Mouse (Mus musculus): ENCODE results near the gene 2900026A02Rik. TPM values are rescaled to one million over a fixed set of nuclear protein-coding genes. Genes with fewer than 3 reads are reported as not detected.
"Not testable (repeated sequence)": the region's sequence is repeated elsewhere in the genome, so short reads cannot be mapped to it uniquely, and the experiment has no call there.

The 2900026A02Rik gene
- polyA plus RNA-seq, 1 experiment from 2014 or later: 10.0 TPM

DNA sequence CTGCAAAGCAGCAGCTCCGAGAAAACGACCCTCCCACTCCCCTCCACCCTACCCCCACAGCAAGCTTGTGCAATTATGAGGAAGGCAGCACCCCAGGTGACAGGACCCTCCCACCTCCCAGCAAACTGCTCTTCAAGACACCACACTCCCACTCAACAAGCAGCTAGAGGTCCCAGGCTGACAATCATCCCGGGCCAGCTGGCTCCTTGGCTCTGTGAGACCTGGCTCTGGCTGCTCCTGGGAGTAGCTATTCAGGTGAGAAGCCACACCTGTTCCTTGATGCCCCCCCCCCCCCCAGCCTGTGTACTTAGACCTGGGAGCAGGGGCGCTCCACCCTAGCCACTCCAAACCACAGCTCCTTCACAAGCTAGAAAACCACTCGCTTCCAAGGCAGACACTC is 107.9 kb downstream of the 2900026A02Rik start:
- no peaks in the 10 kb centered on the region for H3K36me3 ChIP-seq
- no peaks in the 10 kb centered on the region for H3K9me3 ChIP-seq
- H3K27me3 ChIP-seq (replicated peaks): no peaks in the 10 kb centered on the region
- no peak overlapping the region for H3K4me3 ChIP-seq (replicated peaks)
- WGBS: 30% methylated on average over 5 of the region's 5 CpGs
- peak overlapping the region; percentile 22; the same call in 1 of the 2 replicates for H3K4me2 ChIP-seq (replicated peaks)
- ATAC-seq: peak; percentile 78
- no peak overlapping the region for H3K9ac ChIP-seq
- H3K4me1 ChIP-seq (replicated peaks): peaks cover 45% of the 10 kb centered on the region
- peak overlapping the region; percentile 64 for H3K27ac ChIP-seq

DNA sequence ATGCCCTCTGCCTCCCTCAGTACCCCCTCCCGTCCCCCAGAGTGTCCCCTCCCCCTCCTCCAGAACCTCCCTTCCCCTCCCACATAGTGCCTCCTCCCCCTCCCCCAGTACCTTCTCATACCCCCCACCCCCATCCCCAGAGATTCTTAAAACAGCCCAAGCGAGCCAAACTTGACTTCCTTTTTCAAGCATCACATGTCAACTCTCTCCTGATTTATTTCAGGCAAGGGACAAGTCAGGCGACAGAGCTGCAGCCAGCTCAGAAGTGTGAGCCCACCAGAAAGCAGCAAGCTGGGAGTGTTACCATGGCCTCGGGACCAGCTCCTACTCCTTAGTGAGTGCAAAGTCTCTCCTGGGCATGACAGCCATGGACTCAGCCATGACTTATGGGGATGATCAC is 109.7 kb downstream of the 2900026A02Rik start:
- H3K9ac ChIP-seq: no peak overlapping the region
- H3K4me1 ChIP-seq (replicated peaks): peaks cover 47% of the 10 kb centered on the region
- H3K9me3 ChIP-seq: no peaks in the 10 kb centered on the region
- no peak overlapping the region for H3K4me2 ChIP-seq (replicated peaks)
- ATAC-seq: no peak
- H3K27me3 ChIP-seq (replicated peaks): no peaks in the 10 kb centered on the region
- H3K36me3 ChIP-seq: no peaks in the 10 kb centered on the region
- no peak overlapping the region for H3K27ac ChIP-seq
- no peak overlapping the region for H3K4me3 ChIP-seq (replicated peaks)
- WGBS: 19% methylated on average over 4 of the region's 4 CpGs

DNA sequence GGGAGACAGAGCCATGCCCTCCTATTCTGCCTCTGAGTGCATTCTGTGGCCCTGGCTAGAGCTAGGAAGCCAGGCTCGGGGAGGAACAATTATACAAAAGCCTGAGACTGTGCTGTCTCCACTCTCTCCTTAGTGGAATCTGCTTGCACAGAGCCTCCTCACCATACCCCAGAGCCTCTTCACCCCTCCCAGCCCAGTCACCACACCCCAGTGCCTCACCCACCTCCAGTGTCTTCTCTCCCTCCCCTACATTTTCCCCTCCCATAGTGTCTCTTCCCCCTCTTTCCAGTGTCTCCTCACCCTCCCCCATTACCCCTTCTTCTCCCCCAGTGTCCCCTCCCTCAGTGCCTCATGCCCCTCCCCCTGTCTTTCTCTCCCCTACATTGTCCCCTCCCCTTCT is 110.1 kb downstream of the 2900026A02Rik start:
- Histone ChIP-seq H3K4me3 (replicated peaks) (no peak overlapping the region), H3K36me3 (no peaks in the 10 kb centered on the region), H3K9ac (no peak overlapping the region), H3K27ac (peak overlapping the region; percentile 40; the same call in 1 of the 2 replicates), H3K9me3 (no peaks in the 10 kb centered on the region), H3K27me3 (replicated peaks) (no peaks in the 10 kb centered on the region), H3K4me1 (replicated peaks) (peaks cover 47% of the 10 kb centered on the region), H3K4me2 (replicated peaks) (no peak overlapping the region)
- 5% methylated on average over 1 of the region's 1 CpGs for WGBS
- ATAC-seq: no peak

- not testable (repeated sequence) for ATAC-seq; H3K27me3 ChIP-seq (replicated peaks); H3K27ac ChIP-seq; H3K9me3 ChIP-seq; H3K4me3 ChIP-seq (replicated peaks); H3K4me2 ChIP-seq (replicated peaks); H3K9ac ChIP-seq; H3K36me3 ChIP-seq
- peaks cover 39% of the 10 kb centered on the region for H3K4me1 ChIP-seq (replicated peaks)
- 90% methylated on average over 2 of the region's 2 CpGs for WGBS
Observed at GRCm38 (mm10) chr5:113109651-113110050, 111.4 kb downstream of the 2900026A02Rik start.

DNA sequence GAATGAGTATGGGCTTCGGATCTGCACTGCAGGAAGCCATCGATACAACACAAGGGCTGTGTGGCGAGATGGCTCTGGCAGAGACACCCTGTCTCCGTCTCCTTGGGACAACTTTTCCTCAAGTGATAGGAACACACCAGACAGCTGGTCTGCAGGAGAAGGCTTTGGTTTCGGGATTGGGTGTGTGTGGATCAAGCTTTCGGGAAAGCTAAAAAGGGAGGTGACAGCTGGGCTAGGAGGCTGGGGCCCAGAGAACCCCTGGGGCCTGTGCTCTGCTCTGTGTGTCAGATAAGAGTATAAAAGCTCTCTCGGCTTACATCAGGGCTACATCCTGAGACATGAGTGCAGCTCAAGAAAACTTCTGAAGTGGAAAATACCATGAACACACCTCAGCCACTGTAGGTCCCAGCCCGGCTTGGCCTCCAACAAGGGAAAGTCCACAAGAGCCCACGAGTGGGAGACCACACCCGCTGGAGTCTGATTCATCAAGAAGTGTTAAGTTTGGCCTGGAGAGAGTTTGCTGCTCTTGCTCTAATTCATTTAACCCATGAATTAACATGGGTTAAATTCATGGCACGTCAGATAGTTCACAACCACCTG is 112.8 kb downstream of the 2900026A02Rik start:
- WGBS: 71% methylated on average over 11 of the region's 11 CpGs
- Histone ChIP-seq H3K36me3 (0 out of 2 replicates have a peak, but pooled peaks cover 2% of the 10 kb centered on the region), H3K4me1 (replicated peaks) (peaks cover 28% of the 10 kb centered on the region), H3K4me2 (replicated peaks) (no peak overlapping the region), H3K9me3 (no peaks in the 10 kb centered on the region), H3K9ac (no peak overlapping the region), H3K27me3 (replicated peaks) (no peaks in the 10 kb centered on the region), H3K4me3 (replicated peaks) (no peak overlapping the region), H3K27ac (0 out of 2 replicates have a peak overlapping the region, but pooled peaks have one; percentile 2)
- ATAC-seq: no peak

GRCm38 (mm10) chr5:113107709-113108108 is 113.3 kb downstream of the 2900026A02Rik start:
- H3K27ac ChIP-seq: 0 out of 2 replicates have a peak overlapping the region, but pooled peaks have one; percentile 2
- H3K36me3 ChIP-seq: 0 out of 2 replicates have a peak, but pooled peaks cover 2% of the 10 kb centered on the region
- WGBS: 75% methylated on average over 3 of the region's 3 CpGs
- no peak for ATAC-seq
- H3K4me2 ChIP-seq (replicated peaks): no peak overlapping the region
- peaks cover 22% of the 10 kb centered on the region for H3K4me1 ChIP-seq (replicated peaks)
- H3K4me3 ChIP-seq (replicated peaks): no peak overlapping the region
- no peaks in the 10 kb centered on the region for H3K27me3 ChIP-seq (replicated peaks)
- H3K9ac ChIP-seq: no peak overlapping the region
- no peaks in the 10 kb centered on the region for H3K9me3 ChIP-seq

GRCm38 (mm10) chr5:113106594-113106993 is 114.4 kb downstream of the 2900026A02Rik start:
- 0 out of 2 replicates have a peak, but pooled peaks cover 2% of the 10 kb centered on the region for H3K36me3 ChIP-seq
- WGBS: 65% methylated on average over 7 of the region's 7 CpGs
- H3K9ac ChIP-seq: no peak overlapping the region
- H3K9me3 ChIP-seq: no peaks in the 10 kb centered on the region
- H3K4me1 ChIP-seq (replicated peaks): peaks cover 18% of the 10 kb centered on the region
- H3K27ac ChIP-seq: no peak overlapping the region
- H3K27me3 ChIP-seq (replicated peaks): no peaks in the 10 kb centered on the region
- H3K4me2 ChIP-seq (replicated peaks): no peak overlapping the region
- no peak; the same call in 1 of the 2 replicates for ATAC-seq
- no peak overlapping the region for H3K4me3 ChIP-seq (replicated peaks)

- WGBS: 89% methylated on average over 4 of the region's 4 CpGs
- Histone ChIP-seq H3K4me2 (replicated peaks) (no peak overlapping the region), H3K27me3 (replicated peaks) (no peaks in the 10 kb centered on the region), H3K4me1 (replicated peaks) (peaks cover 10% of the 10 kb centered on the region), H3K27ac (no peak overlapping the region), H3K9ac (no peak overlapping the region), H3K9me3 (no peaks in the 10 kb centered on the region), H3K4me3 (replicated peaks) (no peak overlapping the region), H3K36me3 (0 out of 2 replicates have a peak, but pooled peaks cover 2% of the 10 kb centered on the region)
- ATAC-seq: no peak
Observed at GRCm38 (mm10) chr5:113105481-113105880, 115.6 kb downstream of the 2900026A02Rik start.

DNA sequence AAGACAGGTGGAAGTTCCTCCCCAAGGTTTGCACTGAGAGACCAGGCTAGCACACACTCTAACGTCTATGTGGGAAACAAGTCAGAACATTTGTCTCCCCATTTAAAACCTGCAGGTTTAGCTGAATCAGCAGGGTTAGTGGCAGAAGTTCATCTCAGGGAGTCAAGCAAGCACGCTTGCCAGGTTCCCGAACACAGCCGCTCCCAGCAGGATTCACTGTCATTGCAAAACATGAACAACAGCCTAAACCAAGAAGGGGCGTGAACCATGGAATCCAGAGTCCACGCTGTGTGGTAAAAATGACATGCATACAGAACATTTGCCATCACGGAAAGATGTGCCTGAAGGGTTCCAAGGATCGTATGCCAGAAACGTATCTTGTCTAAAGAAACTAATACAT is 116.0 kb downstream of the 2900026A02Rik start:
- Histone ChIP-seq H3K27me3 (replicated peaks) (no peaks in the 10 kb centered on the region), H3K4me3 (replicated peaks) (no peak overlapping the region), H3K9ac (no peak overlapping the region), H3K27ac (no peak overlapping the region), H3K9me3 (no peaks in the 10 kb centered on the region), H3K36me3 (0 out of 2 replicates have a peak, but pooled peaks cover 2% of the 10 kb centered on the region), H3K4me2 (replicated peaks) (no peak overlapping the region), H3K4me1 (replicated peaks) (peaks cover 10% of the 10 kb centered on the region)
- ATAC-seq: no peak
- 77% methylated on average over 9 of the region's 9 CpGs for WGBS

DNA sequence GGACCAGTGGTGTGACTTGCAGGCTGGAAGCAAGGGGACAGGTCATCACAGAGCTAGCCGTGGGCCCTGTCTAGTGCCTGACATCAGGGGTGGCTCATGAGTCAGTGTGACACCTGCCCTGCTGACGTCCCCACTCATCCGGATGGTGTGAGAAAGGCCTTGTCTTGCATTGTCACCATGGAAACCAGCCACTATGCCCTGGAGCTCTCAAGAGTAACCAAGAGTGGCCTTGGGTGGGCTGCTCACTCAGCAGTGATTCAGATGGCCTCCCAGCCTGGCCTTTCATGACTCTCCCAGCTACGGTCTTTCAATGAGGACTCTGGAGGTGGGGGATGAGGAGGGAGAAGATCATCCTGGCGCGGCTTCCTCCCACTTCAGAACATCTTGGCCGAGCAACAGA is 118.6 kb downstream of the 2900026A02Rik start:
- peaks cover 3% of the 10 kb centered on the region; the same call in 1 of the 2 replicates for H3K4me1 ChIP-seq (replicated peaks)
- 78% methylated on average over 7 of the region's 7 CpGs for WGBS
- H3K4me3 ChIP-seq (replicated peaks): no peak overlapping the region
- H3K27me3 ChIP-seq (replicated peaks): no peaks in the 10 kb centered on the region
- ATAC-seq: no peak
- peaks cover 6% of the 10 kb centered on the region; the same call in 1 of the 2 replicates for H3K36me3 ChIP-seq
- H3K9me3 ChIP-seq: no peaks in the 10 kb centered on the region
- H3K9ac ChIP-seq: no peak overlapping the region
- no peak overlapping the region for H3K27ac ChIP-seq
- H3K4me2 ChIP-seq (replicated peaks): no peak overlapping the region

DNA sequence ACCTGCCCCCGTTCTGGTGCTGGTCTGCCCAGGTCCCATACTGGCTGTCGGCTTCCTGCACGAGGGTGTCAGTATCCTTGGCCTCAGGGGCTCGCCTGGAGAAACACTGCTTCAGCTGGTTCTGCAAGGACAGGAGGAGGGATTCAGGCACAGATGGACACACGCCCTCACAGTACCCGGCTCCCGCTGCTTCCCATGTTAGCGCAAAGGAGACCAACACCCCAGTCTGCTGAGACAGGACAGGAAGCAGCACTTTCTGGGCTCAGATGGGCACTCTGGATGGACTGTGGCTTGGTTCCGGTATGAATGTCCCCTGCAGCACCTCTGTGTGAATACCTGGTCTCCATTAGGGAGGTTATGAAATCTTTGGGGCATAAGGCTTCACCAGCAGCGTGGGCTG is 119.6 kb downstream of the 2900026A02Rik start:
- Histone ChIP-seq H3K36me3 (peaks cover 9% of the 10 kb centered on the region; the same call in 1 of the 2 replicates), H3K4me2 (replicated peaks) (no peak overlapping the region), H3K4me3 (replicated peaks) (no peak overlapping the region), H3K9ac (no peak overlapping the region), H3K27me3 (replicated peaks) (no peaks in the 10 kb centered on the region), H3K4me1 (replicated peaks) (peaks cover 3% of the 10 kb centered on the region; the same call in 1 of the 2 replicates), H3K9me3 (no peaks in the 10 kb centered on the region), H3K27ac (no peak overlapping the region)
- no peak for ATAC-seq
- 88% methylated on average over 10 of the region's 10 CpGs for WGBS

DNA sequence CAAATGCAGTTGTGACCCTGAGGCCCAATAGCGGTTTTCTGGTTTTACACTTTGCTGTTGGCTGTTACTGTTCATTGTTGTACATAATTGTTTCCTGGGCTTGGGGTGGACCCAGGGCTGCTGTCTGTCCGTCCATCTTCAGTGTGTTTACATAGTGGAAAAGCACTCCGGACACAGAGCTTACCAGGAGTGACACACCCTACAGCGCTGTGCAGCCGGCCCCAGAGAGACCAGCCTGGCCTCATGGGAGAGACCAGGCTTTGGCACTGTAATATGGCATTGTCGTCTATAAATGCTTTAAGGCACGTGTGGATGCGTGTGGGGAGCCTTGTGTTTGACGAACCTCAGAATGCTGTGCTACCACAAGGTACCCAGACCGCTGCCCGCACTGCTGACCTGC is 120.6 kb downstream of the 2900026A02Rik start:
- no peaks in the 10 kb centered on the region for H3K27me3 ChIP-seq (replicated peaks)
- 72% methylated on average over 11 of the region's 11 CpGs for WGBS
- H3K27ac ChIP-seq: no peak overlapping the region
- H3K9me3 ChIP-seq: no peaks in the 10 kb centered on the region
- ATAC-seq: no peak
- H3K9ac ChIP-seq: no peak overlapping the region
- no peak overlapping the region for H3K4me3 ChIP-seq (replicated peaks)
- no peak overlapping the region for H3K4me2 ChIP-seq (replicated peaks)
- peaks cover 1% of the 10 kb centered on the region; the same call in 1 of the 2 replicates for H3K4me1 ChIP-seq (replicated peaks)
- H3K36me3 ChIP-seq: peaks cover 9% of the 10 kb centered on the region; the same call in 1 of the 2 replicates

- Histone ChIP-seq H3K4me1 (replicated peaks) (no peaks in the 10 kb centered on the region; the same call in 1 of the 2 replicates), H3K27ac (no peak overlapping the region), H3K9me3 (no peaks in the 10 kb centered on the region), H3K9ac (no peak overlapping the region), H3K4me3 (replicated peaks) (no peak overlapping the region), H3K4me2 (replicated peaks) (no peak overlapping the region), H3K27me3 (replicated peaks) (no peaks in the 10 kb centered on the region), H3K36me3 (peaks cover 12% of the 10 kb centered on the region; the same call in 1 of the 2 replicates)
- peak; percentile 39 for ATAC-seq
- WGBS: 29% methylated on average over 1 of the region's 1 CpGs
Observed at GRCm38 (mm10) chr5:113099546-113099945, 121.5 kb downstream of the 2900026A02Rik start.

Measured in intestine, embryonic 15.5 days (tissue).